Mouse (Mus musculus) neural tube, embryonic 11.5 days (tissue): ENCODE results near the gene Sec14l3. TPM values are rescaled to one million over a fixed set of nuclear protein-coding genes. Genes with fewer than 3 reads are reported as not detected.
A peak's percentile ranks its signal among the peaks of the same experiment; 100 is the strongest.

ENCODE experiments used
- ATAC-seq: fragments of 200-750 bp; cut with Nextera tagmentation; 2 replicates; pipeline ENCODE4 v1.8.0; 2017; ENCODE audit warnings: moderate number of reproducible peaks, mild to moderate bottlenecking, moderate TSS enrichment, moderate library complexity; ENCODE audit not compliant: insufficient read depth, low FRiP score, low TSS enrichment
- DNase-seq: peaks from one replicate; pipeline ENCODE4 v3.0.0-alpha.2; 2015; ENCODE audit warnings: low spot score
- H3K27ac ChIP-seq: fragments of 300-500 bp; sonication (generic); 2 replicates; pipeline ENCODE4 v1.5.1; 2014; ENCODE audit warnings: low read depth, mild to moderate bottlenecking, low read length
- H3K27me3 ChIP-seq: fragments of 300-500 bp; sonication (generic); 2 replicates; pipeline ENCODE4 v1.6.1; 2014; ENCODE audit warnings: mild to moderate bottlenecking, low read length, mixed read lengths; ENCODE audit not compliant: control insufficient read depth, insufficient read depth
- H3K36me3 ChIP-seq: fragments of 300-500 bp; sonication (generic); 2 replicates; pipeline ENCODE4 v1.6.1; 2014; ENCODE audit warnings: mild to moderate bottlenecking, low read length, moderate library complexity, mixed read lengths; ENCODE audit not compliant: control insufficient read depth, insufficient read depth
- H3K4me1 ChIP-seq: fragments of 300-500 bp; sonication (generic); 2 replicates; pipeline ENCODE4 v1.6.1; 2014; ENCODE audit warnings: low read length, mixed read lengths; ENCODE audit not compliant: control insufficient read depth, insufficient read depth
- H3K4me2 ChIP-seq: fragments of 300-500 bp; sonication (generic); 2 replicates; pipeline ENCODE4 v1.6.1; 2014; ENCODE audit warnings: low read depth, mild to moderate bottlenecking, moderate library complexity
- H3K4me3 ChIP-seq: fragments of 300-500 bp; sonication (generic); 2 replicates; pipeline ENCODE4 v1.5.1; 2014; ENCODE audit warnings: low read depth, low read length
- H3K9ac ChIP-seq: fragments of 300-500 bp; sonication (generic); 2 replicates; pipeline ENCODE4 v1.6.1; 2014; ENCODE audit warnings: mild to moderate bottlenecking, low read length
- H3K9me3 ChIP-seq: fragments of 300-500 bp; sonication (generic); 2 replicates; pipeline ENCODE4 v1.6.1; 2016; ENCODE audit warnings: low read length; ENCODE audit not compliant: control insufficient read depth
- WGBS: fragments of 180-500 bp; shearing (Covaris S2); extraction: QIAGEN DNeasy Blood & Tissue Kit; methylation state at CpG from one replicate; pipeline ENCODE4 v1.1.7; 2014; 5-methylcytosine and 5-hydroxymethylcytosine counted together
- polyA plus RNA-seq: library from polyadenylated mRNA; unstranded; fragments of >200 nt; fragmentation: Nextera tagmentation; extraction: Ambion mirVana; gene quantifications from 2 replicates; pipeline ENCODE4 v1.2.1, GENCODE M21; 2014

Gene Sec14l3
- polyA plus RNA-seq, 1 experiment from 2014 or later: not detected

- no peaks in the 10 kb centered on the region for H3K27me3 ChIP-seq
- peak within 1 kb of the TSS; percentile 52 for H3K4me3 ChIP-seq
- H3K36me3 ChIP-seq: peaks cover 2% of the 10 kb centered on the region; the same call in 1 of the 2 replicates
- H3K4me2 ChIP-seq: peak within 1 kb of the TSS; percentile 85
- peaks cover 13% of the 10 kb centered on the region for H3K4me1 ChIP-seq
- ATAC-seq: no peak
- H3K9ac ChIP-seq: peak within 1 kb of the TSS; percentile 42
- peak within 1 kb of the TSS; percentile 51; the same call in 1 of the 2 replicates for H3K27ac ChIP-seq
- DNase-seq: peak; percentile 65
- 9% methylated on average over 33 of the region's 34 CpGs for WGBS
- no peaks in the 10 kb centered on the region for H3K9me3 ChIP-seq
Measured at GRCm38 (mm10) chr11:4095171-4096053, 30.8 kb downstream of the Sec14l3 start, which contains the start of gene Mtfp1. Gene Mtfp1 (minus strand): TSS chr11:4095445.

- peak overlapping the region; percentile 43 for H3K4me3 ChIP-seq
- H3K27me3 ChIP-seq: no peaks in the 10 kb centered on the region
- H3K4me1 ChIP-seq: peaks cover 13% of the 10 kb centered on the region
- peaks cover 2% of the 10 kb centered on the region; the same call in 1 of the 2 replicates for H3K36me3 ChIP-seq
- peak; percentile 99 for DNase-seq
- 5% methylated on average over 45 of the region's 45 CpGs for WGBS
- H3K9me3 ChIP-seq: no peaks in the 10 kb centered on the region
- H3K27ac ChIP-seq: peak overlapping the region; percentile 81
- peak overlapping the region; percentile 79 for H3K9ac ChIP-seq
- ATAC-seq: peak; percentile 96
- H3K4me2 ChIP-seq: peak overlapping the region; percentile 85
Measured at GRCm38 (mm10) chr11:4096054-4096984, 31.7 kb downstream of the Sec14l3 start.

- Histone ChIP-seq H3K27me3 (no peaks in the 10 kb centered on the region), H3K9ac (peak overlapping the region; percentile 79), H3K4me3 (peak overlapping the region; percentile 43), H3K4me1 (peaks cover 13% of the 10 kb centered on the region), H3K27ac (peak overlapping the region; percentile 81), H3K4me2 (peak overlapping the region; percentile 85), H3K36me3 (no peaks in the 10 kb centered on the region; the same call in 1 of the 2 replicates), H3K9me3 (no peaks in the 10 kb centered on the region)
- DNase-seq (no peak), ATAC-seq (peak; percentile 22)
- WGBS: 26% methylated on average over 10 of the region's 10 CpGs
Measured at GRCm38 (mm10) chr11:4097091-4097621, 32.5 kb downstream of the Sec14l3 start.

GRCm38 (mm10) chr11:4098120-4098519 is 33.5 kb downstream of the Sec14l3 start:
- DNase-seq (no peak), ATAC-seq (no peak)
- no peak overlapping the region for H3K4me2 ChIP-seq
- H3K4me1 ChIP-seq: peaks cover 13% of the 10 kb centered on the region
- H3K4me3 ChIP-seq: no peak overlapping the region
- no peak overlapping the region for H3K27ac ChIP-seq
- H3K27me3 ChIP-seq: no peaks in the 10 kb centered on the region
- H3K9ac ChIP-seq: no peak overlapping the region
- H3K9me3 ChIP-seq: no peaks in the 10 kb centered on the region
- WGBS: 74% methylated on average over 8 of the region's 8 CpGs
- H3K36me3 ChIP-seq: no peaks in the 10 kb centered on the region

- 81% methylated on average over 7 of the region's 7 CpGs for WGBS
- peaks cover 13% of the 10 kb centered on the region for H3K4me1 ChIP-seq
- no peaks in the 10 kb centered on the region for H3K9me3 ChIP-seq
- ATAC-seq: no peak
- no peak overlapping the region for H3K9ac ChIP-seq
- no peaks in the 10 kb centered on the region for H3K27me3 ChIP-seq
- no peak for DNase-seq
- no peak overlapping the region for H3K4me3 ChIP-seq
- H3K36me3 ChIP-seq: no peaks in the 10 kb centered on the region
- no peak overlapping the region for H3K4me2 ChIP-seq
- no peak overlapping the region for H3K27ac ChIP-seq
Measured at GRCm38 (mm10) chr11:4098816-4099215, 34.2 kb downstream of the Sec14l3 start.

GRCm38 (mm10) chr11:4099447-4099846 is 34.8 kb downstream of the Sec14l3 start:
- no peak for ATAC-seq
- WGBS: 69% methylated on average over 3 of the region's 3 CpGs

GRCm38 (mm10) chr11:4101851-4102250 is 37.2 kb downstream of the Sec14l3 start:
- H3K9ac ChIP-seq: no peak overlapping the region
- H3K27me3 ChIP-seq: no peaks in the 10 kb centered on the region
- ATAC-seq (no peak), DNase-seq (no peak)
- H3K4me1 ChIP-seq: peaks cover 5% of the 10 kb centered on the region
- H3K27ac ChIP-seq: no peak overlapping the region
- no peak overlapping the region for H3K4me2 ChIP-seq
- H3K9me3 ChIP-seq: no peaks in the 10 kb centered on the region
- 90% methylated on average over 5 of the region's 5 CpGs for WGBS
- no peaks in the 10 kb centered on the region for H3K36me3 ChIP-seq
- no peak overlapping the region for H3K4me3 ChIP-seq

More at GRCm38 (mm10) chr11:4099447-4099846, 34.8 kb downstream of the Sec14l3 start:
- no peak for DNase-seq
- Histone ChIP-seq H3K9me3 (no peaks in the 10 kb centered on the region), H3K27ac (no peak overlapping the region), H3K4me2 (no peak overlapping the region), H3K4me1 (peaks cover 13% of the 10 kb centered on the region), H3K4me3 (no peak overlapping the region), H3K36me3 (no peaks in the 10 kb centered on the region), H3K9ac (no peak overlapping the region), H3K27me3 (no peaks in the 10 kb centered on the region)

GRCm38 (mm10) chr11:4103522-4103921 is 38.9 kb downstream of the Sec14l3 start:
- Histone ChIP-seq H3K9ac (no peak overlapping the region), H3K4me3 (no peak overlapping the region), H3K9me3 (no peaks in the 10 kb centered on the region), H3K36me3 (no peaks in the 10 kb centered on the region), H3K27me3 (no peaks in the 10 kb centered on the region), H3K27ac (no peak overlapping the region), H3K4me1 (no peaks in the 10 kb centered on the region), H3K4me2 (no peak overlapping the region)
- 86% methylated on average over 14 of the region's 14 CpGs for WGBS
- DNase-seq (no peak), ATAC-seq (no peak)
